Mouse (Mus musculus): ENCODE results near the gene Grb2.

Gene Grb2

GRCm38 (mm10) chr11:115600743-115601142 is 107.7 kb downstream of the Grb2 start:
- no peak for DNase-seq

- DNase-seq = no peak
Measured at GRCm38 (mm10) chr11:115599722-115600121, 108.7 kb downstream of the Grb2 start.

DNA sequence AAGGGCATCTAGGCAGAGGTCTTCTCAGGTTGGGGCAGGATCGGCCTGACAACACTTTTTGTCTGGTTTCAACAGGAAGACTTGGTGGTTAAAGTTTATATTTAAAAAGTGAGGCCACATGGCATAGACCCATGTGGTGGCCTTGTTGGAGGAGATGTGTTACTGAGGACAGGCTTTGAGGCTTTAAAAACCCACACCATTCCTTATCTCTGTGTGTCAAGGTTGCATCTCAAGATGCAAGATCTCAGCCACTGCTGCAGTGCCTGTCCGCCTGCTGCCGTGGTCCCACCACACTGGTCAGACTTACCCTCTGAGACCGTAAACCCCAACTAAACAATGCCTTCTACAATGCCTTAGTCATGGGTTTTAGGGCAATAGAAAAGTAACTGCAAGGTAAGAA is 110.1 kb downstream of the Grb2 start:
- no peak for DNase-seq

GRCm38 (mm10) chr11:115595209-115595608 is 113.2 kb downstream of the Grb2 start:
- DNase-seq = no peak

All from liver (tissue).